Mouse (Mus musculus): ENCODE results near the gene Hoga1. TPM values are rescaled to one million over a fixed set of nuclear protein-coding genes. Genes with fewer than 3 reads are reported as not detected.

Hoga1 gene
- polyA plus RNA-seq, 1 experiment from 2014 or later = 97.6 TPM

GRCm38 (mm10) chr19:42038310-42038709 is 7.1 kb upstream of the Hoga1 start:
- Histone ChIP-seq H3K4me2 (ENCODE audit: low read length) (no peak overlapping the region), H3K4me3 (replicated peaks; ENCODE audit: low read depth, low read length) (no peak overlapping the region), H3K9ac (ENCODE audit: low read depth, low read length) (no peak overlapping the region), H3K27me3 (ENCODE audit: insufficient read depth, low read length) (no peaks in the 10 kb centered on the region), H3K4me1 (replicated peaks; ENCODE audit: insufficient read depth, low read length) (no peaks in the 10 kb centered on the region), H3K27ac (no peak overlapping the region), H3K36me3 (ENCODE audit: insufficient read depth, low read length) (peaks cover 14% of the 10 kb centered on the region), H3K9me3 (replicated peaks; ENCODE audit: low read length) (no peaks in the 10 kb centered on the region)
- no peak for TF ChIP-seq CTCF (IDR thresholded peaks at IDR 0.05; ENCODE audit: low read depth)
- 87% methylated on average over 12 of the region's 12 CpGs for WGBS
- ATAC-seq (replicated peaks; ENCODE audit: low FRiP score, low read depth) (no peak), DNase-seq (ENCODE audit: low spot score) (no peak)

GRCm38 (mm10) chr19:42043988-42044387 is 1.4 kb upstream of the Hoga1 start:
- WGBS = 92% methylated on average over 6 of the region's 6 CpGs
- Histone ChIP-seq H3K4me3 (replicated peaks; ENCODE audit: low read depth, low read length) (no peak overlapping the region), H3K9me3 (replicated peaks; ENCODE audit: low read length) (no peaks in the 10 kb centered on the region), H3K4me2 (ENCODE audit: low read length) (no peak overlapping the region), H3K9ac (ENCODE audit: low read depth, low read length) (no peak overlapping the region), H3K27ac (no peak overlapping the region), H3K36me3 (ENCODE audit: insufficient read depth, low read length) (no peaks in the 10 kb centered on the region), H3K4me1 (replicated peaks; ENCODE audit: insufficient read depth, low read length) (0 out of 2 replicates have a peak, but pooled peaks cover 7% of the 10 kb centered on the region), H3K27me3 (ENCODE audit: insufficient read depth, low read length) (no peaks in the 10 kb centered on the region)
- no peak for DNase-seq (ENCODE audit: low spot score)
- ATAC-seq (replicated peaks; ENCODE audit: low FRiP score, low read depth) = no peak
- TF ChIP-seq CTCF (IDR thresholded peaks at IDR 0.05; ENCODE audit: low read depth) = no peak

- no peak overlapping the region for H3K4me3 ChIP-seq (replicated peaks; ENCODE audit: low read depth, low read length)
- DNase-seq (ENCODE audit: low spot score) (no peak), ATAC-seq (replicated peaks; ENCODE audit: low FRiP score, low read depth) (no peak)
- H3K27me3 ChIP-seq (ENCODE audit: insufficient read depth, low read length) = no peaks in the 10 kb centered on the region
- no peaks in the 10 kb centered on the region for H3K9me3 ChIP-seq (replicated peaks; ENCODE audit: low read length)
- H3K9ac ChIP-seq (ENCODE audit: low read depth, low read length) = no peak overlapping the region
- 0 out of 2 replicates have a peak, but pooled peaks cover 16% of the 10 kb centered on the region for H3K4me1 ChIP-seq (replicated peaks; ENCODE audit: insufficient read depth, low read length)
- H3K27ac ChIP-seq = no peak overlapping the region
- no peaks in the 10 kb centered on the region for H3K36me3 ChIP-seq (ENCODE audit: insufficient read depth, low read length)
- no peak for TF ChIP-seq CTCF (IDR thresholded peaks at IDR 0.05; ENCODE audit: low read depth)
- no peak overlapping the region for H3K4me2 ChIP-seq (ENCODE audit: low read length)
- WGBS = 88% methylated on average over 1 of the region's 1 CpGs
These were observed 4.8 kb downstream of the Hoga1 start for GRCm38 (mm10) chr19:42050251-42050650.

- H3K9me3 ChIP-seq (replicated peaks; ENCODE audit: low read length) = no peaks in the 10 kb centered on the region
- H3K36me3 ChIP-seq (ENCODE audit: insufficient read depth, low read length) = no peaks in the 10 kb centered on the region
- ATAC-seq (replicated peaks; ENCODE audit: low FRiP score, low read depth) (no peak), DNase-seq (ENCODE audit: low spot score) (no peak)
- no peaks in the 10 kb centered on the region for H3K27me3 ChIP-seq (ENCODE audit: insufficient read depth, low read length)
- no peak overlapping the region for H3K4me3 ChIP-seq (replicated peaks; ENCODE audit: low read depth, low read length)
- no peak for TF ChIP-seq CTCF (IDR thresholded peaks at IDR 0.05; ENCODE audit: low read depth)
- H3K9ac ChIP-seq (ENCODE audit: low read depth, low read length) = no peak overlapping the region
- 0 out of 2 replicates have a peak, but pooled peaks cover 9% of the 10 kb centered on the region for H3K4me1 ChIP-seq (replicated peaks; ENCODE audit: insufficient read depth, low read length)
- no peak overlapping the region for H3K4me2 ChIP-seq (ENCODE audit: low read length)
- H3K27ac ChIP-seq = no peak overlapping the region
- WGBS = 88% methylated on average over 3 of the region's 3 CpGs
These were observed 5.9 kb downstream of the Hoga1 start for GRCm38 (mm10) chr19:42051351-42051750.

GRCm38 (mm10) chr19:42051948-42052347 is 6.5 kb downstream of the Hoga1 start, which contains the start of gene 4933411K16Rik:
Gene 4933411K16Rik (plus strand): TSS chr19:42052248.
- H3K27ac ChIP-seq = no peak within 1 kb of the TSS
- 0 out of 2 replicates have a peak, but pooled peaks cover 9% of the 10 kb centered on the region for H3K4me1 ChIP-seq (replicated peaks; ENCODE audit: insufficient read depth, low read length)
- H3K9me3 ChIP-seq (replicated peaks; ENCODE audit: low read length) = no peaks in the 10 kb centered on the region
- no peak for ATAC-seq (replicated peaks; ENCODE audit: low FRiP score, low read depth)
- no peak within 1 kb of the TSS for H3K4me3 ChIP-seq (replicated peaks; ENCODE audit: low read depth, low read length)
- no peaks in the 10 kb centered on the region for H3K36me3 ChIP-seq (ENCODE audit: insufficient read depth, low read length)
- no peak for TF ChIP-seq CTCF (IDR thresholded peaks at IDR 0.05; ENCODE audit: low read depth)
- WGBS = 67% methylated on average over 4 of the region's 4 CpGs
- no peak within 1 kb of the TSS for H3K4me2 ChIP-seq (ENCODE audit: low read length)
- no peak within 1 kb of the TSS for H3K9ac ChIP-seq (ENCODE audit: low read depth, low read length)
- no peak for DNase-seq (ENCODE audit: low spot score)
- no peaks in the 10 kb centered on the region for H3K27me3 ChIP-seq (ENCODE audit: insufficient read depth, low read length)

- DNase-seq (ENCODE audit: low spot score) = peak; percentile 50
- peak; percentile 85 for ATAC-seq (replicated peaks; ENCODE audit: low FRiP score, low read depth)
These were observed 8.8 kb downstream of the Hoga1 start for GRCm38 (mm10) chr19:42054255-42054654.

GRCm38 (mm10) chr19:42055881-42056280 is 10.5 kb downstream of the Hoga1 start:
- Histone ChIP-seq H3K9ac (ENCODE audit: low read depth, low read length) (no peak overlapping the region), H3K36me3 (ENCODE audit: insufficient read depth, low read length) (no peaks in the 10 kb centered on the region), H3K9me3 (replicated peaks; ENCODE audit: low read length) (no peaks in the 10 kb centered on the region), H3K27ac (no peak overlapping the region), H3K4me3 (replicated peaks; ENCODE audit: low read depth, low read length) (no peak overlapping the region), H3K4me2 (ENCODE audit: low read length) (no peak overlapping the region), H3K27me3 (ENCODE audit: insufficient read depth, low read length) (no peaks in the 10 kb centered on the region), H3K4me1 (replicated peaks; ENCODE audit: insufficient read depth, low read length) (0 out of 2 replicates have a peak, but pooled peaks cover 9% of the 10 kb centered on the region)
- peak; percentile 54 for DNase-seq (ENCODE audit: low spot score)
- ATAC-seq (replicated peaks; ENCODE audit: low FRiP score, low read depth) = no peak
- TF ChIP-seq CTCF (IDR thresholded peaks at IDR 0.05; ENCODE audit: low read depth) = no peak
- WGBS = 64% methylated on average over 2 of the region's 2 CpGs

More at GRCm38 (mm10) chr19:42054255-42054654, 8.8 kb downstream of the Hoga1 start:
- no peak overlapping the region for H3K9ac ChIP-seq (ENCODE audit: low read depth, low read length)
- H3K27ac ChIP-seq = 0 out of 2 replicates have a peak overlapping the region, but pooled peaks have one; percentile 52
- H3K4me2 ChIP-seq (ENCODE audit: low read length) = no peak overlapping the region
- no peaks in the 10 kb centered on the region for H3K27me3 ChIP-seq (ENCODE audit: insufficient read depth, low read length)
- H3K9me3 ChIP-seq (replicated peaks; ENCODE audit: low read length) = no peaks in the 10 kb centered on the region
- H3K36me3 ChIP-seq (ENCODE audit: insufficient read depth, low read length) = no peaks in the 10 kb centered on the region
- 36% methylated on average over 6 of the region's 6 CpGs for WGBS
- TF ChIP-seq CTCF (IDR thresholded peaks at IDR 0.05; ENCODE audit: low read depth) = no peak
- H3K4me3 ChIP-seq (replicated peaks; ENCODE audit: low read depth, low read length) = no peak overlapping the region
- 0 out of 2 replicates have a peak, but pooled peaks cover 9% of the 10 kb centered on the region for H3K4me1 ChIP-seq (replicated peaks; ENCODE audit: insufficient read depth, low read length)
